Mouse (Mus musculus): ENCODE measurements around the gene Gm42417. TPM values are rescaled to one million over a fixed set of nuclear protein-coding genes. Genes with fewer than 3 reads are reported as not detected.
A peak's percentile ranks its signal among the peaks of the same experiment; 100 is the strongest.

The Gm42417 gene
- total RNA-seq, 2 experiments from 2014 or later: 0.49 TPM; not detected in 1

- peak; percentile 40 to 58 for DNase-seq
These were observed 24.9 kb upstream of the Gm42417 start for GRCm38 (mm10) chr1:36564101-36564500.

GRCm38 (mm10) chr1:36563632-36564031 is 24.4 kb upstream of the Gm42417 start:
- no peak for DNase-seq

GRCm38 (mm10) chr1:36563197-36563596 is 24.0 kb upstream of the Gm42417 start:
- no peak for DNase-seq

GRCm38 (mm10) chr1:36562388-36562787 is 23.2 kb upstream of the Gm42417 start:
- DNase-seq: no peak

GRCm38 (mm10) chr1:36560903-36561302 is 21.7 kb upstream of the Gm42417 start:
- peak; percentile 52 to 62 for DNase-seq

- no peak for DNase-seq
These were observed 20.7 kb upstream of the Gm42417 start for GRCm38 (mm10) chr1:36559888-36560287.

- no peak for DNase-seq
These were observed 20.0 kb upstream of the Gm42417 start for GRCm38 (mm10) chr1:36559256-36559655.

- DNase-seq: peak; percentile 85 to 90
These were observed 19.1 kb upstream of the Gm42417 start, which contains the start of gene Sema4c for GRCm38 (mm10) chr1:36558031-36558993. Gene Sema4c, minus strand, starts transcription at chr1:36558349.

GRCm38 (mm10) chr1:36557457-36558011 is 18.3 kb upstream of the Gm42417 start:
- DNase-seq: peak; percentile 83 to 90

GRCm38 (mm10) chr1:36556553-36557456 is 17.6 kb upstream of the Gm42417 start:
- DNase-seq: peak; percentile 91 to 95

- peak in 1 of 2 experiments; percentile 43 for DNase-seq
These were observed 16.7 kb upstream of the Gm42417 start for GRCm38 (mm10) chr1:36555798-36556395.

- peak; percentile 57 to 63 for DNase-seq
These were observed 15.6 kb upstream of the Gm42417 start for GRCm38 (mm10) chr1:36554633-36555399.

GRCm38 (mm10) chr1:36552506-36552905 is 13.3 kb upstream of the Gm42417 start:
- DNase-seq: no peak

- no peak for DNase-seq
These were observed 12.7 kb upstream of the Gm42417 start for GRCm38 (mm10) chr1:36551904-36552303.

- no peak for DNase-seq
These were observed 11.0 kb upstream of the Gm42417 start for GRCm38 (mm10) chr1:36550075-36550863.

- DNase-seq: no peak
These were observed 10.3 kb upstream of the Gm42417 start for GRCm38 (mm10) chr1:36549491-36549890.

GRCm38 (mm10) chr1:36548771-36549170 is 9.5 kb upstream of the Gm42417 start:
- DNase-seq: no peak

GRCm38 (mm10) chr1:36547981-36548598 is 8.9 kb upstream of the Gm42417 start:
- DNase-seq: peak in 1 of 2 experiments; percentile 66

GRCm38 (mm10) chr1:36546888-36547471 is 7.8 kb upstream of the Gm42417 start, which contains the start of gene Ankrd39:
Gene Ankrd39, minus strand, starts transcription at chr1:36547445.
- DNase-seq: peak; percentile 98

Data from adrenal gland, postnatal 36 days (tissue).